Mouse (Mus musculus) stomach, embryonic 14.5 days (tissue): ENCODE measurements around the gene Pccb. TPM values are rescaled to one million over a fixed set of nuclear protein-coding genes. Genes with fewer than 3 reads are reported as not detected.

Experiments used
- ATAC-seq: fragments of 200-750 bp; cut with Nextera tagmentation; 2 replicates; pipeline ENCODE4 v1.8.0; 2017; ENCODE audit warnings: low read depth, moderate TSS enrichment; ENCODE audit not compliant: insufficient number of reproducible peaks, insufficient read depth, low FRiP score
- H3K27ac ChIP-seq: fragments of 300-500 bp; sonication (generic); 2 replicates; pipeline ENCODE4 v1.5.1; 2014; ENCODE audit warnings: mild to moderate bottlenecking, low read length, moderate library complexity, mixed read lengths
- H3K27me3 ChIP-seq: fragments of 300-500 bp; sonication (generic); 2 replicates; pipeline ENCODE4 v1.6.1; 2014; ENCODE audit warnings: low read length, control low read depth, mixed read lengths; ENCODE audit not compliant: control insufficient read depth, insufficient read depth
- H3K36me3 ChIP-seq: fragments of 300-500 bp; sonication (generic); 2 replicates; pipeline ENCODE4 v1.6.1; 2014; ENCODE audit warnings: mild to moderate bottlenecking, control low read depth, low read length, moderate library complexity, mixed read lengths; ENCODE audit not compliant: control insufficient read depth, insufficient read depth
- H3K4me1 ChIP-seq: fragments of 300-500 bp; sonication (generic); 2 replicates; pipeline ENCODE4 v1.6.1; 2014; ENCODE audit warnings: low read length, control low read depth, mixed read lengths; ENCODE audit not compliant: control insufficient read depth, insufficient read depth
- H3K4me2 ChIP-seq: fragments of 300-500 bp; sonication (generic); replicated peaks from 2 replicates; pipeline ENCODE4 v1.6.1; 2014; ENCODE audit warnings: low read depth, low read length, control low read depth
- H3K4me3 ChIP-seq: fragments of 300-500 bp; sonication (generic); 2 replicates; pipeline ENCODE4 v1.5.1; 2014; ENCODE audit warnings: low read depth, low read length, control low read depth
- H3K9ac ChIP-seq: fragments of 300-500 bp; sonication (generic); replicated peaks from 2 replicates; pipeline ENCODE4 v1.6.1; 2014; ENCODE audit warnings: low read depth, mild to moderate bottlenecking, control low read depth, low read length, moderate library complexity, mixed read lengths
- H3K9me3 ChIP-seq: fragments of 300-500 bp; sonication (generic); 2 replicates; pipeline ENCODE4 v1.6.1; 2016; ENCODE audit warnings: low read depth, low read length, control low read depth; ENCODE audit not compliant: control insufficient read depth
- WGBS: fragments of 180-500 bp; shearing (Covaris S2); extraction: QIAGEN DNeasy Blood & Tissue Kit; methylation state at CpG from one replicate; pipeline ENCODE4 v1.1.7; 2014; 5-methylcytosine and 5-hydroxymethylcytosine counted together
- polyA plus RNA-seq: library from polyadenylated mRNA; unstranded; fragments of >200 nt; fragmentation: Nextera tagmentation; extraction: Ambion mirVana; gene quantifications from 2 replicates; pipeline ENCODE4 v1.2.1, GENCODE M21; 2014

Gene Pccb
- polyA plus RNA-seq, 1 experiment from 2014 or later: 27.1 TPM

DNA sequence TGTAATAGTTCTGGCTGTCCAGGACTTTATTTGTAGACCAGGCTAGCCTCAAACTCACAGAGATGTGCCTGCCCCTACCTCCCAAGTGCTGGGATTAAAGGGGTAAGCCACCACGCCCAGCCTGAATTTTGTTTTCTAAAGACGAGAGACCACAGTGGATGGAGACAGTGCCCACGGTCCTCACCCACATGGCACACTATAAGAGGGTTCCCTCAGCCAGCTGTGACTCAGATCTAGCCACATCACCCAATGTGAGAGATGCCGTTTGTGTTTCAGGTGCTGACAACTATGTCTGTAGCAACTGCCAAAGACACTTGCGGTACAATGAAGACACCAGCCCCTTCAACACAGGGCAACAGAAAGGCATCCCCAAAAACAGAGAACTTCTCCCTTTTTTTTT is 47.7 kb downstream of the Pccb start:
- H3K27me3 ChIP-seq: no peaks in the 10 kb centered on the region
- WGBS: 95% methylated on average over 5 of the region's 5 CpGs
- no peak overlapping the region for H3K4me3 ChIP-seq
- H3K36me3 ChIP-seq: peaks cover 3% of the 10 kb centered on the region; the same call in 1 of the 2 replicates
- H3K4me1 ChIP-seq: no peaks in the 10 kb centered on the region
- peaks cover 4% of the 10 kb centered on the region; the same call in 1 of the 2 replicates for H3K9me3 ChIP-seq
- no peak overlapping the region for H3K4me2 ChIP-seq
- H3K27ac ChIP-seq: no peak overlapping the region
- no peak overlapping the region for H3K9ac ChIP-seq
- no peak; the same call in 1 of the 2 replicates for ATAC-seq

DNA sequence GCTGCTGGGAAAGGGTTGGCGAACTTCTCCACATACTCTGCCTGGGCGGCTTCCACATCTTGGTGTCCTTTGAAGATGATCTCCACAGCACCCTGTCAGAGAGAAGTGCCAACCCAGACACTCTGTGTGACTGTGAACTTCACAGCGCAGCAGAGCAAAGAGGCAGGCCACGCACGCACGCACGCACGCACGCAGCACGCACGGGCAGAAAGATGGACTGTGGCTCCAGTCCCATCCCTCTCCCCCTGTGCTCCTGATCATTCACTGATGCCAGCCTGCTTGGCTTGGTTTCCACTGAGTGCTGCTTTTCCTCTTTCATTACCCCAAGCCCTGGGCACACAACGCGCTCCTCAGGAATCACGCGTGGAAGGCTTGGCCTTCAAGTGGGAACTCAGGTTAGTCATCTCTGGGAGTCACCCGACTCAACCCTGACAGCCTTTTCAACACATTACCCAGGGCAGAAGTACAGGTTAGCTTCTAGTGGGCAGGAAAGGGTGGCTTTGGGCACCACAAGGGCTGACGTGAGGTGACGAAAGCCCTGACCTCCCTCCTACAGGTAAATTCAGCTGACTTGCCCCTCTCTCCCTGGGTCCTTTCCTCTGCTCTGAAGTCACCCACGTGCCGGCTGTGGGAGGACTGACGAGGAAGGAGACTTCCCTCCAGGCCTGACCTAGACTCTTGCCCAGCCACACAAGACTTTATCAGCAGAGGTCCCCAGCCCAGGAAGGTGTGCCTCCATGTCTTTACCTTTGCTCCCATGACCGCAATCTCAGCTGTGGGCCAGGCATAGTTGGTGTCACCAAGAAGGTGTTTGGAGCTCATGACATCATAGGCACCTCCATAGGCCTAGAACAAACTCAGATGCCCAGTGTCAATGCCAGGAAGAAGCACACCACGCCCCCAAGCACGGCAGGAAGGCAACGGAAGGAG is 50.1 kb downstream of the Pccb start:
- Histone ChIP-seq H3K4me1 (no peaks in the 10 kb centered on the region), H3K9ac (no peak overlapping the region), H3K36me3 (peaks cover 3% of the 10 kb centered on the region; the same call in 1 of the 2 replicates), H3K4me2 (no peak overlapping the region), H3K27me3 (no peaks in the 10 kb centered on the region), H3K27ac (no peak overlapping the region), H3K4me3 (no peak overlapping the region), H3K9me3 (peaks cover 4% of the 10 kb centered on the region; the same call in 1 of the 2 replicates)
- WGBS: 94% methylated on average over 25 of the region's 25 CpGs
- ATAC-seq: no peak

DNA sequence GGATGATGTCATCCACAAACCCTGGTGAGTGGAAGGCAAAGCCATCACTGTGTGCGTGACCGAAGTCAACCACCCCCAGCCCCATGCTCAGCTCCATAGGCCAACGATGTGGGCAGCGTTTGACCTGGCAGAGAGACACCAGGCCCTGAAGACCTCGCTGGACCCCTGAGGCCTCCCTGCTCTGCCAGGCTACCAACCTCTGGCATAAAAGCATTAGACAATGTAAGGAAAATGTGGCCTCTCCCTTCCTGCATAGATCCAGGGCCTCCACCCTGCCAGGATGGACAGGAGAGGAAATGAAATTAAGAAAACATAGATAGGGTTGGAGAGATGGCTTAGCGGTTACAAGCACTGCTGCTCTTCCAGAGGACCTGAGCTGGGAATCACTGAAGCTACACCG is 51.9 kb downstream of the Pccb start:
- Histone ChIP-seq H3K4me1 (no peaks in the 10 kb centered on the region), H3K9ac (no peak overlapping the region), H3K36me3 (peaks cover 3% of the 10 kb centered on the region; the same call in 1 of the 2 replicates), H3K9me3 (no peaks in the 10 kb centered on the region), H3K27ac (no peak overlapping the region), H3K4me2 (no peak overlapping the region), H3K4me3 (no peak overlapping the region), H3K27me3 (no peaks in the 10 kb centered on the region)
- WGBS: 93% methylated on average over 7 of the region's 7 CpGs
- ATAC-seq: no peak

DNA sequence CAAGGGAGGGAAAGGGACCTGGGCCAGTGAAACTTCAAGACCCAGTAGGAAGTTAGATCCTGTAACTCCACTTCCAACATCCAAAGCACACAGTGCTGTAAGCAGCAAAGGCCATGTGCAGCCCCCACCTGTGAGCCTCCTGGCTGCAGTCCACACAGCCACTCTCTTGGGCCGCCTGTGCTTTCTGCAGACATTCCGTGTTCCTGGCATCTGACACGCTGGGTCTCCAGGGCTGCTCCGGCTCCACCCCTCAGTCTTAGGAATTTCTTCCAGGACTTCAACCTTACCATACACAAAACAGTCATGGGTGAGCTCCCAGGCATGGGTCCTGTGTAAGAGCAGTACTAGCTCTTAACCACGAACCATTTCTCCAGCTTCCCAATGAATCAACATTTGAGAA is 55.4 kb downstream of the Pccb start:
- no peak for ATAC-seq
- no peak overlapping the region for H3K4me3 ChIP-seq
- no peaks in the 10 kb centered on the region for H3K36me3 ChIP-seq
- H3K9ac ChIP-seq: no peak overlapping the region
- no peak overlapping the region for H3K4me2 ChIP-seq
- no peaks in the 10 kb centered on the region for H3K4me1 ChIP-seq
- H3K27me3 ChIP-seq: no peaks in the 10 kb centered on the region
- WGBS: 55% methylated on average over 5 of the region's 5 CpGs
- H3K9me3 ChIP-seq: no peaks in the 10 kb centered on the region
- no peak overlapping the region for H3K27ac ChIP-seq

DNA sequence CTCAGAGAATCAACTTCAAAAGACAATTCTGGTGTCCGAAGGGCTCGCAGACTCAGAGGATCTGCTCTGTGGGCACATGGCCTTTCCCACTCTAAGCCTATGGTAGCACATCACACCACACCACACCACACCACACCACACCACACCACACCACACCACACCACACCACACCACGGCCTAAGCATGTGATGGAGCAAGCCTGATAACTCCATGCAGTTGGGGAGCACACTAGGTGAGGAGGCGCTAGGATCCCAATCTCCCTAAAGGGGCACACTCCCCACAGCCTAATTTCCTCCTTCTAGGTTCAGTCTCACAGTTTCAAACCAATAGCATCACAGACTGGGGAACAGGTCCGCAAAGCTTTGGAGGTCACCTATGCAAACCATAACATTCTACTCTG is 56.0 kb downstream of the Pccb start:
- H3K4me3 ChIP-seq: no peak overlapping the region
- no peak overlapping the region for H3K4me2 ChIP-seq
- no peak overlapping the region for H3K27ac ChIP-seq
- H3K9me3 ChIP-seq: no peaks in the 10 kb centered on the region
- H3K27me3 ChIP-seq: no peaks in the 10 kb centered on the region
- no peak overlapping the region for H3K9ac ChIP-seq
- 90% methylated on average over 5 of the region's 5 CpGs for WGBS
- no peak for ATAC-seq
- H3K36me3 ChIP-seq: no peaks in the 10 kb centered on the region
- no peaks in the 10 kb centered on the region for H3K4me1 ChIP-seq

DNA sequence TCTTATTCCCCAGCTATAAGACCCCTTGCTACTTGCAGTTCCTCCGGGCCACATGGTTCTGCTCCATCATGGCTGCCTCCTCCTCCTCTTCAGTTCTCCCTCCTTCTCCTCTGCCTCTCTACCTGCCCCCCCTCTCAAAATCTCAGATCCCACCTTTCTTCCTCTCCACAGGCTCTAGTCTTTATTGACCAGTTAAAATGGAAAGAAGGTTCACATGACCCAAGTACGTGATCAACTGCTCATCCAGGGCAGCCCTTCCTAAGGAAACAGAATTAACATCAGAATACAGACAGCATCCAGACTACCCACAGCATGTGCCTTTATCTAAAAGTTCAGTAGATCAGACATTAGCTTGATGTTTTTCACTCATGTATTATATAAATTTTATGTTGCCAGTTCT is 65.2 kb downstream of the Pccb start:
- no peak overlapping the region for H3K4me3 ChIP-seq
- H3K4me1 ChIP-seq: no peaks in the 10 kb centered on the region
- H3K9ac ChIP-seq: no peak overlapping the region
- no peaks in the 10 kb centered on the region for H3K36me3 ChIP-seq
- H3K9me3 ChIP-seq: no peaks in the 10 kb centered on the region
- H3K27me3 ChIP-seq: no peaks in the 10 kb centered on the region
- WGBS: 79% methylated on average over 2 of the region's 2 CpGs
- ATAC-seq: no peak
- H3K4me2 ChIP-seq: no peak overlapping the region
- H3K27ac ChIP-seq: no peak overlapping the region

DNA sequence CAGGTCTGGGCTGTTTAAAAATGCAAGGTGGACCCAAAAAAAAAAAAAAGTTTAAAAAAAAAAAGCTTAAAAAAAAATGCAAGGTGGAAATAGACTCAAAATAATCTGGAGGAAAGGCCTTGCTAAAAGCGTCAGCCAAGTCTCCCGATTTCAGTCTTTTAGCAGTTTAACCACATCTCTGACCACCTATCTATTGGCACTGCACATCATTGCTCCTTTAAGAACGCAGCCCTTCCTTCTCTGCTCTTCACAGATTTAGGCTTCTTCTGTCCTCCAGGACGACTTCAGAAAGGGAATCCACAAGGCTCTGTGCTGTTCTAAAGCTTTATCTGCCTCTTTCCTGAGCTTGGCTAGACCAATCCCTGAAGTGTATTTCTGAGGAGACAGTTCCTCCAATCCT is 70.6 kb downstream of the Pccb start:
- Histone ChIP-seq H3K9me3 (no peaks in the 10 kb centered on the region), H3K36me3 (no peaks in the 10 kb centered on the region), H3K9ac (no peak overlapping the region), H3K27me3 (no peaks in the 10 kb centered on the region), H3K27ac (no peak overlapping the region), H3K4me3 (no peak overlapping the region), H3K4me1 (no peaks in the 10 kb centered on the region), H3K4me2 (no peak overlapping the region)
- ATAC-seq: no peak
- 79% methylated on average over 4 of the region's 4 CpGs for WGBS

DNA sequence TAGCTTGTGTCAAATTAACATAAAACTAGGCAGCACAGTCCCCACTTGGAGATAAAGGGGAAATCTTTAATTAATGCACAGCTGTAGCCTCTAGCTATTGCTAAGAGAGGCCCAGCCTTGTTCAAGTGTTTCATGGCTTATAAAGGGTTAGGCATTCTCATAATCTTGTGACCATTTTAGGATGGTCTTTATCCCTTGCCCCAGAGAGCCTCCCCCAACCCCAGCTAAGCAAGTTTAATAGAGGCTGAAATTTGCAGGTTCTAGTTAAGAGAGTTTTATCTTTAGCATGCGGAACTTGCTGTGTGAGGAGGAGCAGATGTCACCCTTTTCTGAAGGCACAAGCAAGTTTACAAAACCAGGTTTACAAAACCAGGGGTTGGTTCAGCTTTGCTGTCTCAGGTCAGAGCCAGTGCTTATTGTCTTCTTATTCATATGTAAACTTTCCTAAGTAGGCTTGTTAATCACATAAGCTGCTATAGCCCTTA is 71.2 kb downstream of the Pccb start:
- ATAC-seq: no peak
- Histone ChIP-seq H3K9ac (no peak overlapping the region), H3K36me3 (no peaks in the 10 kb centered on the region), H3K27ac (no peak overlapping the region), H3K9me3 (no peaks in the 10 kb centered on the region), H3K4me2 (no peak overlapping the region), H3K27me3 (no peaks in the 10 kb centered on the region), H3K4me3 (no peak overlapping the region), H3K4me1 (no peaks in the 10 kb centered on the region)
- WGBS: 75% methylated on average over 1 of the region's 1 CpGs
